Mouse (Mus musculus) midbrain, embryonic 13.5 days (tissue): Measurements from ENCODE around the gene Zdhhc1. TPM values are rescaled to one million over a fixed set of nuclear protein-coding genes. Genes with fewer than 3 reads are reported as not detected.

Experiments
- ATAC-seq: fragments of 200-750 bp; cut with Nextera tagmentation; 2 replicates; pipeline ENCODE4 v1.8.0; 2017; ENCODE audit warnings: mild to moderate bottlenecking, moderate TSS enrichment, moderate library complexity
- H3K27ac ChIP-seq: fragments of 300-500 bp; sonication (generic); 2 replicates; pipeline ENCODE4 v1.5.1; 2015; ENCODE audit warnings: inconsistent platforms, mild to moderate bottlenecking, moderate library complexity
- H3K27me3 ChIP-seq: fragments of 300-500 bp; sonication (generic); 2 replicates; pipeline ENCODE4 v1.6.1; 2015; ENCODE audit warnings: mild to moderate bottlenecking, inconsistent platforms
- H3K36me3 ChIP-seq: fragments of 300-500 bp; sonication (generic); 2 replicates; pipeline ENCODE4 v1.6.1; 2015; ENCODE audit warnings: mild to moderate bottlenecking, inconsistent platforms
- H3K4me1 ChIP-seq: fragments of 300-500 bp; sonication (generic); replicated peaks from 2 replicates; pipeline ENCODE4 v1.6.1; 2015; ENCODE audit warnings: inconsistent platforms
- H3K4me2 ChIP-seq: fragments of 300-500 bp; sonication (generic); replicated peaks from 2 replicates; pipeline ENCODE4 v1.6.1; 2015; ENCODE audit warnings: moderate library complexity, mild to moderate bottlenecking, inconsistent platforms
- H3K4me3 ChIP-seq: fragments of 300-500 bp; sonication (generic); replicated peaks from 2 replicates; pipeline ENCODE4 v1.5.1; 2015; ENCODE audit warnings: mild to moderate bottlenecking, inconsistent platforms
- H3K9ac ChIP-seq: fragments of 300-500 bp; sonication (generic); replicated peaks from 2 replicates; pipeline ENCODE4 v1.6.1; 2015; ENCODE audit warnings: mild to moderate bottlenecking, inconsistent platforms
- H3K9me3 ChIP-seq: fragments of 300-500 bp; sonication (generic); 2 replicates; pipeline ENCODE4 v1.6.1; 2016; ENCODE audit warnings: mild to moderate bottlenecking, inconsistent platforms
- WGBS: fragments of 180-500 bp; shearing (Covaris S2); methylation state at CpG from one replicate; pipeline ENCODE4 v1.1.7; 2015; 5-methylcytosine and 5-hydroxymethylcytosine counted together
- polyA plus RNA-seq: library from polyadenylated mRNA; unstranded; fragments of >200 nt; fragmentation: Nextera tagmentation; extraction: Ambion mirVana; gene quantifications from 2 replicates; pipeline ENCODE4 v1.2.1, GENCODE M21; 2015

Gene Zdhhc1
- polyA plus RNA-seq, result 26.2 and 31.3 TPM in 2 replicates

GRCm38 (mm10) chr8:105496439-105497180, at the start of gene Zdhhc1:
Gene Zdhhc1, minus strand, starts transcription at chr8:105496902.
- peak within 1 kb of the TSS; percentile 87 for H3K9ac ChIP-seq
- H3K9me3 ChIP-seq, result no peaks in the 10 kb centered on the region
- H3K4me2 ChIP-seq, result peak within 1 kb of the TSS; percentile 96
- H3K27ac ChIP-seq, result peak within 1 kb of the TSS; percentile 79
- ATAC-seq, result peak; percentile 93
- under 1% methylated on average over 68 of the region's 68 CpGs for WGBS
- peak within 1 kb of the TSS; percentile 86 for H3K4me3 ChIP-seq
- H3K4me1 ChIP-seq, result peaks cover 24% of the 10 kb centered on the region
- no peaks in the 10 kb centered on the region for H3K36me3 ChIP-seq
- no peaks in the 10 kb centered on the region for H3K27me3 ChIP-seq

DNA sequence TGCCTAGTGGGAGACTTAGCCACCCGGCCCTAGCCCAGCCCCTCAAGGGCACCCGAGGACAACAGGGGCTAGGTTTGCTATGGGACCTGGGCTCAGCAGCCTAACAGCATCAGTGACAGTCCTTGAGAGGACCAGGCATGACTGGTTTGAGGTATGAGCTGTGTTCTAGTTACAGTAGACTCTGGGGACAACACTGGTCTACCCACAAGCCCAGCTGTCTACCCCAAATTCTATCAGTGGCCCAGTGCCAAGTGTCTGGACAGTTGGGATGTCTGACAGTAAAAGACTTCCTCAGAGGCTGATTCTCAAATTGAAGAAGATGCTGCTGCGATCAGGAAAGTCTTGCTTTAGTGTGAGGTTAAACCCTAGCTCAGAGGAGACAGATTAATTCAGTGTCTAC, 48.5 kb upstream of the Zdhhc1 start:
- H3K4me1 ChIP-seq, result peaks cover 16% of the 10 kb centered on the region; the same call in 1 of the 2 replicates
- ATAC-seq, result no peak
- H3K27ac ChIP-seq, result no peak overlapping the region
- no peak overlapping the region for H3K4me2 ChIP-seq
- WGBS, result 83% methylated on average over 3 of the region's 3 CpGs
- peaks cover 18% of the 10 kb centered on the region for H3K36me3 ChIP-seq
- H3K4me3 ChIP-seq, result no peak overlapping the region
- H3K9me3 ChIP-seq, result no peaks in the 10 kb centered on the region
- H3K27me3 ChIP-seq, result no peaks in the 10 kb centered on the region
- no peak overlapping the region for H3K9ac ChIP-seq

DNA sequence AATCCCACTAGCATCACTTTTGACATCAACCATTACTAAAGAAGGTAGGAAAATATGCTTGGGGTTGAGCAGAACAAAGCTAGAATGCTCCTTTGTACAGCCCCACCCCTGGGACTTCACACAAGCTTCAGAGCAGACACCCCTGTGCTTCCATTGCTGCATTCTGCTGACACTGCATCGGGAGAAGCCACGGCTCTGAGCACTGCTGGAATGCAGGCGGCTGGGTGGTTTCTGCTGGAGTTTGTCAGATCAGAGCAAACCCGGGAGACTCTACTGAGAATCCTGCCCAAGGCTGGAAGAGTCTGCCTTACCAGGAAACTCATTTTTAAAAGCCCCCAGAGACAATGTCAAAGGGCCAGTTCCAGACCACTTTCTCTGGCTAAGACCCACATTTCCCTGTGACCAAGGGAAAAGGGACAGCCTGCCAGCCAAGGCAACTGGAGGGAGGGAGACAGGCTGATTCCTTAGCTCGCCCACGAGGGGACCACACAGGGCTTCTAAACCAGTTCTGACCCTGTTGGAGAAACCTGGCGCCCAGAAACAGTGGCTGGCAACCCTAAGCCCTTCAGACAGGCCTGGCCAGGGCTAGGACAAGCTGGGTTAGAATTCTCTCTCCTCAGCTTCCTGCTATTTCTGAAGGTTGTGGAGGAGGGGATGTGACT, 48.0 kb upstream of the Zdhhc1 start:
- H3K4me3 ChIP-seq, result no peak overlapping the region
- H3K27me3 ChIP-seq, result no peaks in the 10 kb centered on the region
- WGBS, result 67% methylated on average over 7 of the region's 7 CpGs
- peaks cover 13% of the 10 kb centered on the region for H3K36me3 ChIP-seq
- H3K4me1 ChIP-seq, result peaks cover 16% of the 10 kb centered on the region; the same call in 1 of the 2 replicates
- ATAC-seq, result no peak
- no peak overlapping the region for H3K4me2 ChIP-seq
- no peak overlapping the region for H3K9ac ChIP-seq
- H3K27ac ChIP-seq, result no peak overlapping the region
- H3K9me3 ChIP-seq, result no peaks in the 10 kb centered on the region

DNA sequence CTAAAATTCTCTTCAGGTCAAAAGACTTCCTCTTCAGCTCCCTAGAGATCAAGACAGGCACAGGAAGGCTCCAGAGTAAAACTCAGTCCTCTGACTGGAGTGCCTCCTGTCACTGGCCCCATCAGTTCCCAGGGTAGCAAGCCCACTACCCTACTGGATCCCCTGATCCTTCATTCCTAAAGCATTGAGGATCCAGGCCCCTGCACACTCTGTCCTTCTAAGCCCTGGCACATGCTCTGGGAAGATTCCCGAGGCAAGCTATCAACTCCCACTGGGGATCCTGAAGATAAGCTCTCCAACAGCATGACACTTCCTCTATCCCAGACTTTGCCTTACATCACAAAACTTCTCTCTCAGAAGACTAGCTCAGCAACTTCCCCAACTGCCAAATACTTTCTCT, 47.0 kb upstream of the Zdhhc1 start:
- H3K9ac ChIP-seq, result no peak overlapping the region
- no peak for ATAC-seq
- no peak overlapping the region for H3K27ac ChIP-seq
- no peaks in the 10 kb centered on the region for H3K9me3 ChIP-seq
- peaks cover 16% of the 10 kb centered on the region; the same call in 1 of the 2 replicates for H3K4me1 ChIP-seq
- 33% methylated on average over 1 of the region's 1 CpGs for WGBS
- no peak overlapping the region for H3K4me2 ChIP-seq
- peaks cover 22% of the 10 kb centered on the region for H3K36me3 ChIP-seq
- H3K4me3 ChIP-seq, result no peak overlapping the region
- H3K27me3 ChIP-seq, result no peaks in the 10 kb centered on the region

DNA sequence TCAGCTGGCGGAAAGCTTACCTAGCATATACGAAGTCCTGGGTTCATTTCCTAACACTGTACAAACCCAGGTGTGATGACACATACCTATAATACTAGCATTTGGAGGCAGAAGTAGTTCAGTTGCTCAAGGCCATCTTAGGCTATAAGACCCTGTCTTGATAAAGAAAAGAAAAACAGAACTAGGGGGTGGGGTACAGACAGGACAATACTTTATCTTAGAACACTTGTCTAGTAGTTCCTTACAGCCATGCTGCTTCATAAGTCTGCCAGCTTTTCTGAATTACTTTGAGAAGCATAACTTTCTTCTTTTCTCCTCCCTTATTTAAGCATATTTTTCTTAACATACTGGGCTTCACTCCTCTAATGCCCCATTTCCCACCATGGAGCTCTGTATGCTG, 46.1 kb upstream of the Zdhhc1 start:
- Histone ChIP-seq H3K9me3 (no peaks in the 10 kb centered on the region), H3K4me1 (peaks cover 16% of the 10 kb centered on the region; the same call in 1 of the 2 replicates), H3K27me3 (no peaks in the 10 kb centered on the region), H3K4me2 (no peak overlapping the region), H3K4me3 (no peak overlapping the region), H3K9ac (no peak overlapping the region), H3K27ac (no peak overlapping the region), H3K36me3 (peaks cover 31% of the 10 kb centered on the region)
- ATAC-seq, result no peak
- WGBS, result 95% methylated on average over 2 of the region's 2 CpGs

DNA sequence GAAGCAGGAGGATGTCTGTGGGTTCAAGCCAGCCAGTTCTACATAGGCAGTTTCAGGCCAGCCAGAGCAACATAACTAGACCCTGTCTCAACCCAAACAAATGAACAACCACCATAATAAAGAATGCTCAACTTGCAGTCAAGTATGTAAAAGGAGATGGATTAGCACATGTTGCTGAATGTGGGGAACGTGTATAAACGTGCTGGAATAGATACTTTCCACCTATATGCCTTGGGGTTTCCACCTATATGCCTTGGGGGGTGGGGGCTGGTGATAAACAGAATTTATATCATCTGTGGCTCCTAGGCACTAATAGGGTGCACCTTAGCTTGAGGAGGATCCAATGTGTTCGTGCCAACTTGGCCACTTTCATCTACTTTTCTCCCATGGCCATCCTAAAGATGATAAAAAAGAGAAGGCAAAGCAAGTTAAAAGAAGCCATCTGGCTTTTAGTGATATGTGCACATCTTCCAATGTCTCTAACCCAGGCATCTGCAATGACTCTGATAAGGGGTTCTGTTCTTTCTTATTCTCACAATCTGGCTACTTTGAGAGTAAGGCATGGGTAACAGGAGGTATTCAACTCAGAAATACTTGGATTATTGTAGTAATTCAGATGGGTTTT, 45.4 kb upstream of the Zdhhc1 start:
- ATAC-seq, result no peak
- 86% methylated on average over 3 of the region's 3 CpGs for WGBS
- Histone ChIP-seq H3K4me1 (peaks cover 16% of the 10 kb centered on the region; the same call in 1 of the 2 replicates), H3K4me2 (no peak overlapping the region), H3K9me3 (no peaks in the 10 kb centered on the region), H3K4me3 (no peak overlapping the region), H3K36me3 (peaks cover 37% of the 10 kb centered on the region), H3K27ac (no peak overlapping the region), H3K27me3 (no peaks in the 10 kb centered on the region), H3K9ac (no peak overlapping the region)

GRCm38 (mm10) chr8:105538940-105539339, 42.2 kb upstream of the Zdhhc1 start:
- H3K4me3 ChIP-seq, result no peak overlapping the region
- ATAC-seq, result no peak
- H3K4me2 ChIP-seq, result no peak overlapping the region
- 0 out of 2 replicates have a peak, but pooled peaks cover under 1% of the 10 kb centered on the region for H3K4me1 ChIP-seq
- no peak overlapping the region for H3K9ac ChIP-seq
- no peaks in the 10 kb centered on the region for H3K9me3 ChIP-seq
- H3K36me3 ChIP-seq, result peaks cover 62% of the 10 kb centered on the region
- 90% methylated on average over 4 of the region's 4 CpGs for WGBS
- H3K27ac ChIP-seq, result no peak overlapping the region
- no peaks in the 10 kb centered on the region for H3K27me3 ChIP-seq

- Histone ChIP-seq H3K9ac (no peak overlapping the region), H3K9me3 (no peaks in the 10 kb centered on the region), H3K4me2 (no peak overlapping the region), H3K4me1 (peaks cover 8% of the 10 kb centered on the region), H3K36me3 (peaks cover 62% of the 10 kb centered on the region), H3K27me3 (no peaks in the 10 kb centered on the region), H3K4me3 (no peak overlapping the region), H3K27ac (no peak overlapping the region)
- no peak for ATAC-seq
- WGBS, result 94% methylated on average over 6 of the region's 6 CpGs
These were observed 40.4 kb upstream of the Zdhhc1 start for GRCm38 (mm10) chr8:105537011-105537677.

DNA sequence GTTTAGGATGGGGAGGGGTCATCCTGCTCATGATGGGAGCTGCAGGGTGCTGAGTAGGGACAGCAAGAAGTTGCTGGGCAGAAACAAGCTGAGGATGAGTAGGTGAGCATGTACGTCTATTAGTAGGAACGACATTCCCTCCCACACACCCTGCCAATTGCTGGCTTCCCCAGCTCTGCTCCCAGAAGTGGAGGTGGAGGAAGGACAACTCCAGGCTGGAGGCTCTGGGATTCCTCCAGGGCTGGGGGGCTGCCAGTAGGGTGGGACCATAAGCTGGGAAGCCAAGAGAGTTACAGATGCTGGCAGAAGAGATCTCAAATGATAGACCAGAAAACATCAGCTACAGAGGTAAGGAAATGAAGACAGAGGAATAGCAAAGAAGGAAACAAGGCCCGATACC, 39.8 kb upstream of the Zdhhc1 start:
- Histone ChIP-seq H3K27me3 (no peaks in the 10 kb centered on the region), H3K27ac (no peak overlapping the region), H3K4me3 (no peak overlapping the region), H3K9ac (no peak overlapping the region), H3K36me3 (peaks cover 56% of the 10 kb centered on the region), H3K4me2 (no peak overlapping the region), H3K4me1 (peaks cover 8% of the 10 kb centered on the region), H3K9me3 (no peaks in the 10 kb centered on the region)
- WGBS, result 94% methylated on average over 3 of the region's 3 CpGs
- no peak for ATAC-seq

GRCm38 (mm10) chr8:105533892-105534329, 37.2 kb upstream of the Zdhhc1 start:
- no peak overlapping the region; the same call in 1 of the 2 replicates for H3K9ac ChIP-seq
- H3K4me1 ChIP-seq, result peaks cover 17% of the 10 kb centered on the region
- no peak overlapping the region for H3K27ac ChIP-seq
- H3K9me3 ChIP-seq, result no peaks in the 10 kb centered on the region
- peak; percentile 71 for ATAC-seq
- H3K4me3 ChIP-seq, result no peak overlapping the region
- no peak overlapping the region for H3K4me2 ChIP-seq
- no peaks in the 10 kb centered on the region for H3K27me3 ChIP-seq
- H3K36me3 ChIP-seq, result peaks cover 63% of the 10 kb centered on the region
- WGBS, result 0% methylated on average over 1 of the region's 1 CpGs

DNA sequence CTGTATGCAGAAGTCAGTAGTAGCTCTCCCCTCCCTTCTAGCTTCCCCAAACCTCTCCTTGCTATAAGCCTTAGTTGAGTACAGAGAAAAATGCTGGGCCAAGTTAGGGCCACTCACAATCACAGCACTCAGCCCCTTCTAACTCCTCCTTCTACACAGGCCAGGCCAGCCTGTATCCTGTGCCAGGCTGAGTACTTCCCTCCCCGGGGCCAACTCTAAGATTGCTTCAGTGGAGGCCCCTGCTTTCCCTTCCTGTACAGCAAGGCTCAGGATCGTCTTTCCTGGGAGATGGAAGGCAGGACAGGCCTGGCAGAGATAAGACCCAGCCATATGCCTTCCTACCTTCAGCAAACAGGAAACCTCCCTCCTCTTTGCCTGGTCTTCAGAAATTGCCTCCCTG, 36.7 kb upstream of the Zdhhc1 start:
- H3K9me3 ChIP-seq, result no peaks in the 10 kb centered on the region
- peak; percentile 51; the same call in 1 of the 2 replicates for ATAC-seq
- no peaks in the 10 kb centered on the region for H3K27me3 ChIP-seq
- 36% methylated on average over 2 of the region's 2 CpGs for WGBS
- no peak overlapping the region; the same call in 1 of the 2 replicates for H3K9ac ChIP-seq
- H3K27ac ChIP-seq, result 0 out of 2 replicates have a peak overlapping the region, but pooled peaks have one; percentile 27
- peaks cover 17% of the 10 kb centered on the region for H3K4me1 ChIP-seq
- peaks cover 63% of the 10 kb centered on the region for H3K36me3 ChIP-seq
- H3K4me2 ChIP-seq, result no peak overlapping the region
- H3K4me3 ChIP-seq, result no peak overlapping the region
